Mouse (Mus musculus) adrenal gland (tissue): ENCODE measurements at regions not wholly inside any gene's neighbourhood (a gene's known extent, or its start where the extent isn't known, plus 50 kb on each side); places are given as distances from the start of the nearest gene placed in this dataset.

Experiments used
- intact Hi-C: fragments of 180-260 bp; cut with DNase I; formaldehyde crosslinking; loops from one replicate; pipeline ENCODE4 v1.15.1; 2025

- intact Hi-C loops: no loop called here
Observed at GRCm38 (mm10) chr3:21813401-21813800, 263.1 kb upstream of the Tbl1xr1 start.

- intact Hi-C loops: no loop called here
Observed at GRCm38 (mm10) chr3:21816968-21817858, 259.2 kb upstream of the Tbl1xr1 start.

- intact Hi-C loops: no loop called here
Observed at GRCm38 (mm10) chr3:21819030-21819429, 257.4 kb upstream of the Tbl1xr1 start.

- intact Hi-C loops: no loop called here
Observed at GRCm38 (mm10) chr3:21820051-21820598, 256.3 kb upstream of the Tbl1xr1 start.

GRCm38 (mm10) chr3:21822675-21823074 lies 253.8 kb upstream of the Tbl1xr1 start:
- intact Hi-C loops: no loop called here

DNA sequence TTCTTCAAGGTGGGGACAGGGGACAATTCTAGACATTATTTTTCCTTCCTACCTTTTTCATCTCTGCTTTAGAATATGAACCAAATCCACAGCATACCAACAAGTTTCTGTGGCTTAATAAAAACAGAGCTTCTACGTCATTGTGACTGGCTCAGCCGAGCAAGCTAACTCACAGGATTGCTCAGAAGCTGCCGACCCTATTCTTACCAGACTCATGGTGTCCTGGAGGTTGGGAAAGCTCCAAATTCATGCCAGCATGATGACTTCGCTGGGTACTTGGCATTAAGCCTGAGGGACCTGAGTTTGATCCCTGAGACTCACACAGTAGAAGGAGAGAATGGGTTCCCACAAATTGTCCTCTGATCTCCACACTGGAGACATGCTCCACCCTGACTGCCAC lies 253.1 kb upstream of the Tbl1xr1 start:
- intact Hi-C loops: no loop called here

- intact Hi-C loops: no loop called here
Observed at GRCm38 (mm10) chr3:21824101-21824880, 252.2 kb upstream of the Tbl1xr1 start.

- intact Hi-C loops: no loop called here
Observed at GRCm38 (mm10) chr3:21824913-21825610, 251.4 kb upstream of the Tbl1xr1 start.

DNA sequence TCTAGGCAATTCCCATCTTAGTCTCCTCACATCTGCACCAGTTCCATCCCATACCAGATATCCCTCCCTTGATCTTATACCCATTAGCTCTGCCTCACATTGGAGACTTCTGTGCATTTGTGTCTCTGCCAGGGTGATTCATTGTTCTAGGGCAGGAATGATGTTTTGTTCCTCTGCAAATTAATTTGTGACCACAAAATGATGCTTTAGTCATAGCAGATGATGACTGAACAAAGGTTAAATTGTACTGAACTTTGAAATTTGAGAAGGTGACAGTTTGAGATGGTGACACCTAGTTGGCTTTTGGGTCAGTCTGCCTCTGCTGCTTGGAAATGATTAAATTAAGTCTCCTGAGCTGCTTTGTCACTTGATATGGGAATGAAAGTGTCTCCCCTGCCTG lies 248.8 kb upstream of the Tbl1xr1 start:
- intact Hi-C loops: no loop called here

DNA sequence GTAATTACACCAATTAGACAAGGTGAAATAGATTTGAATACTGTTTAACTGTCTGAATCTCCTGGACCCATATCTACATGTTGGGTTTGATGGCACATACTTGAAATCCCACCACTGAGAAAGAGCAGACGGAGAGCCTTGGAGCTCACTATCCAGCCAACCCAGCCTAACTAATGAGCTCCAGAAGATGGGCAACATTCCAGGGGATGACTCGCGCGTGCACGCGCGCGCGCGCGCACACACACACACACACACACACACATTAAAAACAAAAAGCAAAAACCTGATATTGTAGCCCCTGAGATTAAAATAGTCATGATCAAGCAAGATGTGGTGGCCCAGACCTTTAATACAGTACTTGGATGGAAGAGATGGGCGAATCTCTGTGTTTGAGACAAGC lies 243.3 kb upstream of the Tbl1xr1 start:
- intact Hi-C loops: no loop called here

DNA sequence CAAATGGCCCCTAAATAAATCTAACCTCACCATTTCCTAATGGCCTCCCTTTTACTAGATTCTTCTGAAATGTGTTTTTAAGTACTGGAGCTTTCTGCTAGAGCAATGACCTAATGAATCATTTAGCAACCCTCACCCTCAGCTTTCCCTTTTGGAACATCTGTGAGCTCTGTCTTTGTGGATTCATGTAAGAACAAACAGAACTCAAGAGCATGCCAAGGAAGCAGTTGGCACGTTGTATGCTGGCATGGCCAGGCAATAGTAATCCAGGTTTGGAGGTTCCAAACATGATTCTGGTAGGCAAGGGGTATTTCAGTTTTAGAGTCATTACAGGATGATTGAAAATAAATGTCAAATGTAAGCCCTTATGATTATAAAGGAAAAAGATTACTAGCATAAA lies 240.9 kb upstream of the Tbl1xr1 start:
- intact Hi-C loops: no loop called here

DNA sequence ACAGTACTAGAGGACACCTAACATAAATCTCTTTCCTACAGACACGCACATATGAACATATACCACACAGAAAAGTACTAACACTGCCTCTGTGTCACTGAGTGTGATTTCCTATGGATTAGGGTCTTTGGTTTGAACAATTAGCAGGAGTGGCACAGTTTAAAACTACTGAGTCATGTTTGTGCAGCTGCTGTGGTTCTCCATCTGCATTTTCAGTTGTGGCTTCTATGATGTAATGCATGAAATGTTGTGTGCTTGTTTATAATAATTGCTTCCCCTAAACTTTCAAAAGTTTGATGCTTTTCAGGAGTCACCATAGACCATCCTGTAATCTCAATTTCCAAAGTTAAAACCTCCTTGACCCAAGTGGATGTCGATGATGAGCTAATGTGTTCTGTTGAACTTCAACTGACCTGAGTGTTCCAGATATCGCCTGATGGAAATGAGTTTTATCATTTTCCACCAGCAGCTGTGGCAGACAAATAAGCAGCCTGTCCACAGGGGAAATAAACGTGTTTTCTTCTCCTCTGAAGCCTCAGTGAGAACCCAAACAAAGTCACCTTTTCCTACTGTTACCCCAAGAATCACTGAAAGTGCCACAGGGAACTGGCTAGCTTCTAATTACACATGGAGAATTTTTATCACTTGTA lies 239.0 kb upstream of the Tbl1xr1 start:
- intact Hi-C loops: no loop called here

- intact Hi-C loops: loop anchor here (5.0 kb wide), 1 partner anchor 91 kb away; no protein-coding TSS in a partner anchor
Observed at GRCm38 (mm10) chr3:21840751-21841488, 235.5 kb upstream of the Tbl1xr1 start.

DNA sequence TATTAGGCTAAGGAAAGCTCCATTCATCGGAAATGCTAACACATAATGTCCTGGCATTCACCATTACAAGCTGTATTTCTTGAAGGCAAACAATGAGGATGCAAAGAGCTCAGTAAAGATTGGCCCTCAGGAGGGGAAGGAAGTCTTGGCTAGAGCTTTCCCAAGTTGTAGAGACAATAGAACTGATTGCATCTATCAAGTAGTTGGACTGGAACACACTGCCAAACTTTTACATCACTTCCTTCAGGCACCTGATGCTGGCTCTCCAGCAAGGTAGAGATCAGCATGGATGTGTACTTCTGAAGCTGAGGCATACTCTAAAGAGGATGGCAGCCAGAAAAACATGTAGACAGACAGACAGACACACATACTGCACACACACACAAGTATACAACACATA lies 234.9 kb upstream of the Tbl1xr1 start:
- intact Hi-C loops: loop anchor here (5.0 kb wide), 1 partner anchor 91 kb away; no protein-coding TSS in a partner anchor

- intact Hi-C loops: loop anchor here (2.0 to 5.0 kb wide), 2 partner anchors 90 to 234 kb away; partner anchors contain the start of gene Tbl1xr1
Observed at GRCm38 (mm10) chr3:21842545-21843291, 233.7 kb upstream of the Tbl1xr1 start.

GRCm38 (mm10) chr3:21843292-21843852 lies 233.1 kb upstream of the Tbl1xr1 start:
- intact Hi-C loops: loop anchor here (2.0 to 5.0 kb wide), 2 partner anchors 89 to 233 kb away; partner anchors contain the start of gene Tbl1xr1

DNA sequence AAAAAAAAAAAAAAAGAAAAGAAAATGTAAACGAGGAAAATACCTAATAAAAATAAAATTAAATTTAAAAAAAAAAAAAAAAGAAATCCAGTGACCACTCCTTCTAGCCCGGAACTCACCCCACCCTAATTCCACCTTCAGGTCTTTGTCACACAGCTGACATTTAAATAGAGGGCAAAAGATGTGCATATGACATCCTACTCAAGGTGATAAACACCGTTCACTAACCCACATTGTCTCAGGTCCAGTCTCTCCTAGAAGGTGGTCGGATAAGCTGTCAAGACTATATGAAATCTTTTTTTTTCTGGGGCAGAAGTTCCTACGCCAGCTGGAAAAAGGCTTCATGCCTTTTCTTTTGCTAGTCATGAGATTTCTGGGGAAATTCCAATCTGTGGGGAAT lies 226.6 kb upstream of the Tbl1xr1 start:
- intact Hi-C loops: no loop called here

DNA sequence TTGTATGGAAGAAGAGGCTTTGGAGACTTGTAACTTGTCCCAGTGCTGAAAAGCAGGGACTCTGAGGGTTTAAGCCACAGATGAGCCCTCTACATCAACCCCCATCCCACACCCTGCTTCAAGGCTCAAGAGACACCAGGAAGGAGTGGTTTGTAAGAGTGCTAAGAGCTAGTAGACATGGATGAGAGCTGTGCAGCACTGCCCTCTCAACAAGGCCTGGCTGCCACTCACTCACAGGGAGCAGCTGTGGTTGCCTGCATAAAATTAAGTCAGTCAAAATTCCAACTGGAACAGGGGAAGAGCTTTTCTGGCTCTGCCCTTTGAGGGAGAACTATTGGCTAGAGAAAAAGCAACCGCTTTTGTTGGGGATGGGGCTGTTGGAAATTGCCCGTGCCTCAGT lies 225.5 kb upstream of the Tbl1xr1 start:
- intact Hi-C loops: no loop called here

DNA sequence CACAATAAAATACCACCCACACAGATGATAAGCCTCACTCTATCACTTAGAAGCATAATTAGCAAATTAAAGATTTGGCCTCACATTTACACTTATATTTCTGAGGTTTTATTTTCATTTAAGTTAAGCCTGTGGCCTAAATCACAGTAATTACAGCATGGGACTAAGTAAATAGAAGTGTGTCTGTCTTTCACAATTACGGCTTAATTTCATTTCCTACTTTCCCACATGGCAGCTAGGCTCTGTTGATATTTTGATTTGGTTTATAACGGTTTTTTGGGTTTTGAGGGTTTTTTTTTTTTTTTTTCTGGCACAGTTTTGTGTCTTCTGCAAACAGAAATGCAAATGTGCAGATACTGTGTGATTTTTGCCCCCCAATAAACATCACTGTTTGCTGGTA lies 222.1 kb upstream of the Tbl1xr1 start:
- intact Hi-C loops: no loop called here
